Mouse (Mus musculus) midbrain, embryonic 16.5 days (tissue): ENCODE measurements around the gene Psma6. TPM values are rescaled to one million over a fixed set of nuclear protein-coding genes. Genes with fewer than 3 reads are reported as not detected.

Source experiments
- ATAC-seq: fragments of 200-750 bp; cut with Nextera tagmentation; 2 replicates; pipeline ENCODE4 v1.8.0; 2017; ENCODE audit warnings: moderate TSS enrichment
- H3K27ac ChIP-seq: fragments of 300-500 bp; sonication (generic); 2 replicates; pipeline ENCODE4 v1.5.1; 2014; ENCODE audit warnings: mild to moderate bottlenecking, low read length, mixed read lengths
- H3K27me3 ChIP-seq: fragments of 300-500 bp; sonication (generic); 2 replicates; pipeline ENCODE4 v1.6.1; 2014; ENCODE audit warnings: low read depth, low read length, mixed read lengths; ENCODE audit not compliant: control insufficient read depth, insufficient read depth
- H3K36me3 ChIP-seq: fragments of 300-500 bp; sonication (generic); 2 replicates; pipeline ENCODE4 v1.6.1; 2014; ENCODE audit warnings: mild to moderate bottlenecking, low read length, moderate library complexity, mixed read lengths; ENCODE audit not compliant: control insufficient read depth, insufficient read depth
- H3K4me1 ChIP-seq: fragments of 300-500 bp; sonication (generic); 2 replicates; pipeline ENCODE4 v1.6.1; 2014; ENCODE audit warnings: mild to moderate bottlenecking, low read length, mixed read lengths; ENCODE audit not compliant: control insufficient read depth, insufficient read depth
- H3K4me2 ChIP-seq: fragments of 300-500 bp; sonication (generic); 2 replicates; pipeline ENCODE4 v1.6.1; 2014; ENCODE audit warnings: mild to moderate bottlenecking, low read length, mixed read lengths
- H3K4me3 ChIP-seq: fragments of 300-500 bp; sonication (generic); 2 replicates; pipeline ENCODE4 v1.5.1; 2014; ENCODE audit warnings: low read depth, mild to moderate bottlenecking, low read length, moderate library complexity, mixed read lengths
- H3K9ac ChIP-seq: fragments of 300-500 bp; sonication (generic); 2 replicates; pipeline ENCODE4 v1.6.1; 2014; ENCODE audit warnings: low read depth, low read length, mixed read lengths
- H3K9me3 ChIP-seq: fragments of 300-500 bp; sonication (generic); replicated peaks from 2 replicates; pipeline ENCODE4 v1.6.1; 2014; ENCODE audit warnings: mild to moderate bottlenecking, low read length, mixed read lengths; ENCODE audit not compliant: control insufficient read depth, poor library complexity, severe bottlenecking
- WGBS: fragments of 180-500 bp; shearing (Covaris S2); extraction: QIAGEN DNeasy Blood & Tissue Kit; methylation state at CpG from one replicate; pipeline ENCODE4 v1.1.7; 2014; 5-methylcytosine and 5-hydroxymethylcytosine counted together
- polyA plus RNA-seq: library from polyadenylated mRNA; unstranded; fragments of >200 nt; fragmentation: Nextera tagmentation; extraction: Ambion mirVana; gene quantifications from 2 replicates; pipeline ENCODE4 v1.2.1, GENCODE M21; 2015

Psma6 gene
- polyA plus RNA-seq, 1 experiment from 2014 or later = 401 TPM

DNA sequence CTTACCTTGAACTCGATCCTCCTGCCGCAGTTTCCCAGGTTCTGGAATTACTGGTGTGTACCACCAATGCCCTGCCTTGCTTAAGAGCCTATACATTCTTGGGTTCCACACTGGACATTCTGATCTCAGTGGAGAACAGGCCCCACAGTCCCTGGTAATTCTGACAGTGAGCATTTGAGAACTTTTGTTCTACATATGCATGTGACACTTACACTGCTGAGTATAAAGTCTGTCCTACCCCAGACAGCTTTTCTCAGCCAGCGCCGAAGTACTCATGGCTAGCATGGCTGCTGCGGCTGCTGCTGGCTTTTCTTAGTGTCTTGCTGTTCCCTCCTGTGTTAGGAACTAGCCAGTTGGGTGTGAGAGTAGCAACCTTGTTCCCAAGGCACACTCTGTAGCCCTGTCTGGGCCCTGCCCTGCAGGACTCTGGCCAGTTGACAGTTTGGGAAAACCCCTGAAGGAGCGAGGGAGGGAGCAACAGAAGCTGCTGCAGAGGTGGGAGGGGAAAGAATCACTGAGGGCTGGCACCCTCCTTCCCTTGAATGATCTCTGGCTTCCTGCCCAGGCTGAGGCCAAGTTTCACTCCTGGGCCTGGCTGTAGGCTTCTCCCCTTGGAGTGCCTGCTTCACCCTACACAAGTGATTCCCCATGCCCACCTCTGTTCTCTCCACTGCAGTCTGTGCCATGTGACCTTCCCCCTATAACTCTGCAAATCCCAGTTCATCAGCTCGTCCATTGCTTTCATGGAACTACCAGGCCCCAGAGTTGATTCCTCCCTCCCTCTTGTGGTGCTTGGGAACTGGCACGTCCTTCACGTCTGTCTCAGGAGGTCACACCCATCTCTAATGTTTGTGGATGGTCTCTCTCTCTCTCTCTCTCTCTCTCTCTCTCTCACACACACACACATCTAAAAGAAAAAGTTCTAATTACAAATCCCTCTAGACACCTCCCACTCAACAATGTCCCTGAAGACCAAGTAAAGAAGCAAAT is 59.1 kb downstream of the Psma6 start:
- Histone ChIP-seq H3K9ac (no peak overlapping the region), H3K4me2 (no peak overlapping the region), H3K27me3 (no peaks in the 10 kb centered on the region), H3K36me3 (no peaks in the 10 kb centered on the region), H3K4me1 (peaks cover 14% of the 10 kb centered on the region), H3K9me3 (no peaks in the 10 kb centered on the region), H3K27ac (peak overlapping the region; percentile 15; the same call in 1 of the 2 replicates), H3K4me3 (no peak overlapping the region)
- 69% methylated on average over 9 of the region's 9 CpGs for whole genome bisulfite sequencing
- ATAC-seq = no peak

DNA sequence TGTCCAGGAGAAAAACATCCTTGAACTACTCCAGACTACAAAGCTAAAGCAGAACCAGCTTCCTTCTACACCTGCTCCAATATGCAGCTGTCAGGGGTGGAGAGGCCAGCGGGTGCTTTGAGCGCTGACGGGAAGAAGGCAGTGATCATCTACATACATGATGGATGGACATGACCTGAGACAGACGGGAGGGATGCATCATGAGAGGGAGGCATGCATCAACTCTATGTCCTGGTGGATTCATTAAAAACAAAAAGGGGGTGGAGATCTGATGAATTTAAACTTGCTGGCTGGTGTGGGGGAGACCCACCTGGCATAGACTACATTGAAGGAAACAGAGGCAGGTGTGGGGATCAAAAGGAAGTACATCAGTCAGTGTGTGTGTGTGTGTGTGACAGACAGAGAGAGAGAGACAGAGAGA is 60.0 kb downstream of the Psma6 start:
- no peaks in the 10 kb centered on the region for H3K9me3 ChIP-seq
- no peak overlapping the region for H3K4me2 ChIP-seq
- peaks cover 6% of the 10 kb centered on the region; the same call in 1 of the 2 replicates for H3K4me1 ChIP-seq
- no peaks in the 10 kb centered on the region for H3K27me3 ChIP-seq
- H3K36me3 ChIP-seq = no peaks in the 10 kb centered on the region
- H3K27ac ChIP-seq = no peak overlapping the region
- WGBS = 92% methylated on average over 4 of the region's 4 CpGs
- no peak overlapping the region for H3K4me3 ChIP-seq
- ATAC-seq = no peak
- H3K9ac ChIP-seq = no peak overlapping the region

DNA sequence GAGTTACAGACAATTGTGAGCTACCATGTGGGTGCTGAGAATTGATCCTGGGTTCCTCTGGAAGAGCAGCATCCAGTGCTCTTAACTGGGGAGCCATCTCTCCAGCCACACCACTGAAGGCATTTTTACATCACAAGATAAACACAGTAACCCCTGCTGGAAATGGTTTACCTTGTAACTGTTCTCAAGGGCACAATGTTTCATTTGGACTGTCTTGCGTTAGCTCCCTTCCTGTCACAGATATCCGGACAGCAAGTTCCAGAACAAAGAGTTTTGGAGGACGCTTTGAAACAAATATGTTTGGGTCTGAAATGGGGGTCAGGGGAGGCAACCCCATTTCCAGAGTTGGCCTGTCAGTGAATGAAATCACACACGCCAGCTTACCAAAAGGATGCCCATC is 61.6 kb downstream of the Psma6 start:
- Histone ChIP-seq H3K9ac (no peak overlapping the region), H3K36me3 (no peaks in the 10 kb centered on the region), H3K27me3 (no peaks in the 10 kb centered on the region), H3K4me2 (no peak overlapping the region), H3K4me1 (peaks cover 6% of the 10 kb centered on the region; the same call in 1 of the 2 replicates), H3K27ac (no peak overlapping the region), H3K9me3 (no peaks in the 10 kb centered on the region), H3K4me3 (no peak overlapping the region)
- no peak for ATAC-seq
- 91% methylated on average over 4 of the region's 4 CpGs for WGBS

DNA sequence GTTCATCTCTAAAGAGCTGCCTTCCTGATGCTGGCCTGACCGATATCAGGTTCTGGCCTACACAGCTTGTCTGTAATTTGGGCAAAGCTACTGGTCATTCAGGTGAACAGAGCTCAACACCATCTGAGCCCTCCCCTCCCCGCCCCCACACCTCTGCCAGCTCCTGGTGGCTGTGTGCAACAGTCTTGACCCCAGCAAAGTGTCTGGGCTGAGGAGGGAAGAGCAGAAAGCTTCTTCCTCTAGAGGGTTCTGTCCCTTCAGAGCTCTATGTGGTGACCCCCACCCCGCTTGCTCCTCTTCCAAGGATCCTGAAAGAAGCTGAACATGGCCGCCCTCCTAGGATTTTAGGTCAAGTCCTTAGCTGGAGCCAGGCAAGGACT is 62.3 kb downstream of the Psma6 start:
- Histone ChIP-seq H3K27ac (peak overlapping the region; percentile 85), H3K4me1 (peaks cover 6% of the 10 kb centered on the region; the same call in 1 of the 2 replicates), H3K27me3 (no peaks in the 10 kb centered on the region), H3K36me3 (no peaks in the 10 kb centered on the region), H3K9me3 (no peaks in the 10 kb centered on the region), H3K4me2 (no peak overlapping the region), H3K4me3 (no peak overlapping the region), H3K9ac (peak overlapping the region; percentile 7; the same call in 1 of the 2 replicates)
- ATAC-seq = peak; percentile 63; the same call in 1 of the 2 replicates
- WGBS = 81% methylated on average over 4 of the region's 4 CpGs

DNA sequence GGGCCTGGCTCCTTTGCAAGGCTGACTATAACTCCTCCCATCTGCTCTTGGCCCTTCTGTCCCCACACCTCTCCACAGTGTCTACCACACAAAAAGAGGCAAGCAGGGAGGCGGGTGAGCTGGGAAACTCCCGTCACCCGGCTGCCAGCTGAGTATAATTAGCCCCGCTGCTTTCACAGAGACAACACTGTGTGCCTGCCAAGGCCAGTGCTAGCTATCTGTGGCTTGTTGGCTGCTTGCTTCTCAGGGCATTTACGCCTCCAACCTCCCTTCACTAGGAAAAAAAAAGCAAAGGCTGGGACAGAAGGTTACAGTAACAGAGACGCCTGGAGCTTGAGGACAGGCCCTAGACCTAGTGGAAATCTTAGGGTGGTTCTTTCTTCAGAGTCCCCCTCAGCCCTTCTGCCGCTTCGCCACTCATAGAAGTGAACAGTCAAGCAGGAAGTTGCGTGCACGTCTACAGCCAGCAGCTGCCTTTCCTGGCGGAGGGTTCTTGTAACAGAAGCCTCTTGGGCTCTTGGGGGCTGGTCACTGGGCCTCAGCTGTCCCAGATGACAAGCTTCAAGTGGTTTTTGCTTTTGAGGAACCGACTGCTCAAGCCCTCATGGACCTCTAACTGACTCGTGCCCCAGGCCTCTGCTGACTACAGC is 62.8 kb downstream of the Psma6 start:
- WGBS = 25% methylated on average over 13 of the region's 13 CpGs
- Histone ChIP-seq H3K9me3 (no peaks in the 10 kb centered on the region), H3K27me3 (no peaks in the 10 kb centered on the region), H3K36me3 (no peaks in the 10 kb centered on the region), H3K4me1 (peaks cover 6% of the 10 kb centered on the region; the same call in 1 of the 2 replicates), H3K4me3 (no peak overlapping the region), H3K4me2 (no peak overlapping the region), H3K9ac (peak overlapping the region; percentile 7; the same call in 1 of the 2 replicates), H3K27ac (peak overlapping the region; percentile 85)
- peak; percentile 90 for ATAC-seq

DNA sequence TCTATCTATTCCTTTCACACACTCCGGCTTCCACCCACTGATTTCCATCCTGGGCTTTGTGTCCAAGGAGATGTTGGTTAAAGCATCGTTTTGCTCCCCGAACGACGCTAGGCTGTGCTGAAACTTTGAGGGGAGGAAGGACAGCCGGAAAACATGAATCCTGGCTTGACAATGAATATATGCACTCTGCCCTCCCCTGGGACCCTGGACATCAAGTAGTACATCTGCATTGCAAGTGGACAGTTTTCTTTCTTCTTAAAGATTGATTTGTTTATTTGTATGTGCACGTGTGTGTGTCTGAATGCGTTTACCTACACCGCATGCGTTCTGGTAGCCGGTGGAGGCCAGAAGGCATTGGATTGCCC is 63.4 kb downstream of the Psma6 start:
- Histone ChIP-seq H3K27ac (peak overlapping the region; percentile 85), H3K4me2 (no peak overlapping the region), H3K36me3 (no peaks in the 10 kb centered on the region), H3K4me1 (peaks cover 6% of the 10 kb centered on the region; the same call in 1 of the 2 replicates), H3K27me3 (no peaks in the 10 kb centered on the region), H3K9ac (no peak overlapping the region), H3K4me3 (no peak overlapping the region), H3K9me3 (no peaks in the 10 kb centered on the region)
- 69% methylated on average over 11 of the region's 11 CpGs for WGBS
- no peak for ATAC-seq

DNA sequence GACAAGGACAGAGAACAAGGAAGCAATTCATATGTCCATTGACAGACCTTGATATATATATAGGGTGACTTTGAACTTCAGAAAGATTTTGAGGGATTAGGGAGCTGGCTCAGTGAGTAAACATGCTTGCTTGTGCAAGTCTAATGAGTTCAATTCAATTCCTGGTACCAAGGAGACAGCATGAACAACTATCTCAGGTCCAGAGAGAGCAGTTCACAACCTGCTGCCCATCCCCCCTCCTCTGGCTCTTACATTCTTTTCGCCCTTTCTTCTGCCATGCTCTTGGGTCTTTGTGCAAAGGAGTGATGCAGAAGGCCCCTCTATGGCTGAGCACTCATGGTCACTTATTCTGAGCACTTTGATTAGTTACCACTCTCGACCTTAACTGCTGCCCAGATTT is 64.4 kb downstream of the Psma6 start:
- ATAC-seq = no peak
- Histone ChIP-seq H3K4me1 (peaks cover 6% of the 10 kb centered on the region; the same call in 1 of the 2 replicates), H3K36me3 (no peaks in the 10 kb centered on the region), H3K27me3 (no peaks in the 10 kb centered on the region), H3K4me2 (no peak overlapping the region), H3K27ac (no peak overlapping the region), H3K9ac (no peak overlapping the region), H3K9me3 (no peaks in the 10 kb centered on the region), H3K4me3 (no peak overlapping the region)
- 67% methylated on average over 2 of the region's 2 CpGs for WGBS

DNA sequence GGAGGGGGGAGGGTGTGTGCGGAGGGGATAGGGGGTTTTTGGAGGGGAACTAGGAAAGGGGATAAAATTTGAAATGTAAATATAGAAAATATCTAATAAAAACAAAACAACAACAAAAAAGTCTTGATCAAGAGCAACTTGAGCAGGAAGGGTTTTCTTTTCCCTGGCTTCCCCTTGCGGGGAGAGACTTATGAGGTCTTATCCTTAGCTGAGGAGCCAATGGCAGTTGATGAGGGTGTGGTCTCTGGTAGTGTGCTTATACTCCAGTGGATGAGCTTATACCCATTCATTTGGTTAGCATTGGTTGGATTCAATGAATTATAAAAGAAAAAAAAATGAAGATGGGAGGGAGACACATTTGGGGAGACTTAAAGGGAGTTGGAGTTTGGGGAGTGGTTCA is 65.0 kb downstream of the Psma6 start:
- no peak overlapping the region for H3K4me3 ChIP-seq
- H3K36me3 ChIP-seq = no peaks in the 10 kb centered on the region
- H3K27ac ChIP-seq = no peak overlapping the region
- H3K4me1 ChIP-seq = peaks cover 6% of the 10 kb centered on the region; the same call in 1 of the 2 replicates
- no peak for ATAC-seq
- no peaks in the 10 kb centered on the region for H3K27me3 ChIP-seq
- 98% methylated on average over 2 of the region's 2 CpGs for WGBS
- H3K9ac ChIP-seq = no peak overlapping the region
- no peaks in the 10 kb centered on the region for H3K9me3 ChIP-seq
- no peak overlapping the region for H3K4me2 ChIP-seq

DNA sequence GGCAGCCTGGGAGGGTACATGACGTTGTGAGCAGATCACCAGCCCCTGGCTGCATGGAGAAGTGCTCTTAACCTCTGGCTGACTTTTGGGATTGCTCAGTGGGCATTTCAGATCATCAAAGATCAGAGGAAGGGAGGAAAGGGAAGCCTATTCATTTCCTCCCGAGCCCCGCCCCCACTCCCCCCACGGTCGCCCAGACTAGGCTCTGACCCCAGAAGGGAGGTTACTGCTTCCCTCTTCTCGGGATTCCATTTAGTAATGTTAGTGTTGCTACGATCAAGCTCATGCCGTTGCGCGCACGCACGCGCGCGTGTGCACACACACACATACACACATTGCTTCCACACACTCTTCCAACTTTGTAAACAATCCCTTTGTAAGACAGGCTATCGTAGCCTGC is 66.4 kb downstream of the Psma6 start:
- Histone ChIP-seq H3K4me3 (no peak overlapping the region), H3K27me3 (no peaks in the 10 kb centered on the region), H3K27ac (no peak overlapping the region), H3K4me2 (no peak overlapping the region), H3K9ac (no peak overlapping the region), H3K4me1 (peaks cover 6% of the 10 kb centered on the region; the same call in 1 of the 2 replicates), H3K9me3 (no peaks in the 10 kb centered on the region), H3K36me3 (no peaks in the 10 kb centered on the region)
- WGBS = 63% methylated on average over 16 of the region's 16 CpGs
- ATAC-seq = no peak
